Mouse (Mus musculus) fibroblast of lung, adult 2 months (primary cell): Measurements from ENCODE around the gene Gm128.
A peak's percentile ranks its signal among the peaks of the same experiment; 100 is the strongest.

Experiments used
- DNase-seq: peaks from one replicate; pipeline ENCODE4 v3.0.0-alpha.2; 2011; ENCODE audit warnings: low read depth

Gm128 gene

DNA sequence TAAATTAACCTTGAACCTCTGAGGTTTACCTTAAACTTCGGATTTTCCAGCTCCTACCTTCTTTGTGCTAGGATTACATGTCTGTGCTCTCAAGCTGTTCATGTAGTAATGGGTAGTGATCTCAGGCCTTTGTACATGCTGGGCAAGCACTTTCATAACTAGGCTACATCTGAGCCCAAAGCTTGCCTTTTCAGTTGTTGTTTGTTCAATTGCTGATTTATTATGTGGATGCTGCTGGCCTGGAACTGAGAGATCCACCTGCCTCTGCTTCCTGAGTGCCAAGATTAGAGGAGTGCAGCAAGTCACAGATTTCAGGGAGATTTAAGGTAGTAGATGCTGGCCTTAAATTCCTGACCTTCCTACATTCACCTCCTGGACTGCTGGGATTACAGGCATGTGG is 42.3 kb downstream of the Gm128 start:
- DNase-seq, result no peak

DNA sequence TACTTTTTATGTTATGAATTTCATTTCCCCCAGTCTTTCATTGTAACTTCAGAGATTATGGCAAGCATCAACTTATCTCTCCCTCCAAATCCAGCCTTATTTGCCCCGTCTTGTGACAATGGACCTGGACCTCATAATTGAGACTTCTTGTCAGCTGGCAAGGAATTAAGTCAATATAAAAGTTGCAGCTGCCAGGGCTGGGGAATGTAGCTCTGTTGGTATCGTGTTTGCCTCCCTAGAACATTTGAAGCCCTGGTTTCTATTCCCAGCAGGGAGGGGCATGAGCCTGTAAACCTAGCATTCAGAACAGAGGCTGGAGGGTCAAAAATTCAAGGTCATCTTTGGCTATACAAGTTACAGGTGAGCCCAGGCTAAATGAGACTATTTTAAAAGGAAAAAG is 45.6 kb downstream of the Gm128 start:
- no peak for DNase-seq

DNA sequence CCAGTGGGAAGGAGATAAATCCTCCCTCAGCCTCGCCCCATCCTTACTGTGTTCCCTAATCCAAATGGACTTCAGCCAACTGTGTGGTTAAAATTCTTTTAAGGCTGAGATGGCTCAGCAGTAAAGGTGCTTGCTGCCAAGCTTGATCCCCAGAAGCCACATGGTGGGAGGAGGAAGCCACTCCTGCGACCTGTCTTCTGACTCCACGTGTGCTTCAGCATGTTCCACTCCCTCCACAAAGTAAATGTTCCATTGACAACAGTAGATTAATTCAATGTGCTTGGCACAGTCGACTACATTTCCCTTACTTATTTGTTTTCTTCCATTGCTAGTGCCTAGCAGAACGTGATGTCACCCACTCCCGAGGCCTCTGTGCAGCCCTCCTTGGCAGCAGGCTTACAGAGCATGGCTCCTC is 46.7 kb downstream of the Gm128 start:
- peak; percentile 11 for DNase-seq
